Mouse (Mus musculus) lung, adult 2 months (tissue): ENCODE measurements around the gene Tm9sf2.

Source experiments
- CTCF ChIP-seq: fragments of 200-500 bp; IDR thresholded peaks from 2 replicates; pipeline ENCODE4 v1.5.1; 2011; ENCODE audit warnings: mild to moderate bottlenecking, low read length, control low read depth; ENCODE audit not compliant: insufficient read depth
- POLR2A ChIP-seq: fragments of 200-500 bp; IDR thresholded peaks from 2 replicates; pipeline ENCODE4 v1.6.1; 2011; ENCODE audit warnings: low read depth, mild to moderate bottlenecking, control low read depth, low read length, borderline replicate concordance; ENCODE audit errors: extremely low read depth

DNA sequence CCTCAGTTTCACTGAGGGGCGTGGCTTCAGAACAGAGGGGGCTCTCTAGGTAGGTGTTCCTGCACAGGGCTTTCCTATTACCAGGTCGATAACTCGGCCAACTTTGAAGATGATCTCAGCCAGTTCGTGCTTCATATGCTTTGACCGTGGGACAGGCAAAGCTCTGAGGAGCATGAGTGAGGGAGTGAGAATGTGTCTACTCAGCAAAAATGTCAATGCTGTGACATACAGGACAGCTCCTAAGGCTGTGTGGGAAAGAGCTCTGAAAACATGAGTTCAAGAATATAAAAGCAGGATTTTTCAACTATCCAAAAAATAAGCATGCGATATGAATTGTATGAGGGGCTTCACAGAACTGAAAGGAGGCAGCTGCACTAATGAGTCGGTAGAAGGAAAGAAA lies 23.3 kb upstream of the Tm9sf2 start:
- no peak for TF ChIP-seq CTCF
- TF ChIP-seq POLR2A: no peak
